Mouse (Mus musculus) spleen, embryonic (tissue): ENCODE data around the gene Tuba4a.

Experiments used
- CTCF ChIA-PET: fragments of 350-600 bp; sonication (Branson Sonifier 250); formaldehyde crosslinking; loops from one replicate; lab custom pipeline; 2022; lab: Charles Lee

Gene Tuba4a

GRCm38 (mm10) chr1:75168472-75169464 is 50.9 kb downstream of the Tuba4a start, which contains the start of gene Zfand2b:
Gene Zfand2b (plus strand): TSS chr1:75168646.
- CTCF ChIA-PET = interaction anchor here (0.7 kb wide), 1 partner anchor 67 kb away, joined by 4 read pairs; the partner anchor contains the start of gene Dnajb2

- CTCF ChIA-PET = interaction anchor here (0.7 kb wide), 1 partner anchor 68 kb away, joined by 4 read pairs; the partner anchor contains the start of gene Dnajb2
These were observed 51.6 kb downstream of the Tuba4a start for GRCm38 (mm10) chr1:75168093-75168471.
